Mouse (Mus musculus): Measurements from ENCODE around the gene Filip1l. TPM values are rescaled to one million over a fixed set of nuclear protein-coding genes. Genes with fewer than 3 reads are reported as not detected.

Filip1l gene
- total and polyA plus RNA-seq, 2 experiments from 2014 or later = 1.3 to 1.7 TPM

DNA sequence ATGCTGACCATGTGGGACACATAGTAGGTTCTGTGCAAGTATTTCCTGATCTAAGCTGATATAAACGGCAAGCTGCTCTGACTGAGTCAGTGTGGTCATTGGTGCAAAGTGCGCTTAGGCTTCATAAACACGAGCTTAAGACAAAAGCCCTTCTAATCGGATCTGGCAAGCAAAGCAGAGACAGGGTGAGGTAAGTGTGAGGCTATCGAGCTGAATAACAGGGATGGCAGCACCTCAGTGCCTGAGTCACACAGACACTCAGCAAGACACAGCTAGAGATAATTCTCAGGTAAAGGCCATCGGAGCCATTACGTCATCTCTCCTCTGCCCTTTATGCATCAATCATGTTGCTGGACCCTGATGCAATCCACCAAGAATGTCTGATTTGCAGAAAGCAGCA, 100.1 kb downstream of the Filip1l start:
- no peaks in the 10 kb centered on the region for H3K36me3 ChIP-seq (ENCODE audit: insufficient read depth)
- H3K9me3 ChIP-seq (ENCODE audit: low read length) = no peaks in the 10 kb centered on the region
- no peak overlapping the region for H3K27ac ChIP-seq (ENCODE audit: low read depth, low read length)
- no peak overlapping the region for H3K9ac ChIP-seq
- no peak overlapping the region for H3K4me2 ChIP-seq (ENCODE audit: low read depth)
- H3K4me1 ChIP-seq (ENCODE audit: insufficient read depth) = no peaks in the 10 kb centered on the region
- DNase-seq = no peak
- WGBS = 35% methylated on average over 7 of the region's 7 CpGs
- no peak overlapping the region for H3K4me3 ChIP-seq (ENCODE audit: low read depth, low read length)
- no peaks in the 10 kb centered on the region for H3K27me3 ChIP-seq (ENCODE audit: insufficient read depth, low read length)
- ATAC-seq = no peak
- no peak for TF ChIP-seq CTCF (IDR thresholded peaks at IDR 0.05; ENCODE audit: low read depth)

DNA sequence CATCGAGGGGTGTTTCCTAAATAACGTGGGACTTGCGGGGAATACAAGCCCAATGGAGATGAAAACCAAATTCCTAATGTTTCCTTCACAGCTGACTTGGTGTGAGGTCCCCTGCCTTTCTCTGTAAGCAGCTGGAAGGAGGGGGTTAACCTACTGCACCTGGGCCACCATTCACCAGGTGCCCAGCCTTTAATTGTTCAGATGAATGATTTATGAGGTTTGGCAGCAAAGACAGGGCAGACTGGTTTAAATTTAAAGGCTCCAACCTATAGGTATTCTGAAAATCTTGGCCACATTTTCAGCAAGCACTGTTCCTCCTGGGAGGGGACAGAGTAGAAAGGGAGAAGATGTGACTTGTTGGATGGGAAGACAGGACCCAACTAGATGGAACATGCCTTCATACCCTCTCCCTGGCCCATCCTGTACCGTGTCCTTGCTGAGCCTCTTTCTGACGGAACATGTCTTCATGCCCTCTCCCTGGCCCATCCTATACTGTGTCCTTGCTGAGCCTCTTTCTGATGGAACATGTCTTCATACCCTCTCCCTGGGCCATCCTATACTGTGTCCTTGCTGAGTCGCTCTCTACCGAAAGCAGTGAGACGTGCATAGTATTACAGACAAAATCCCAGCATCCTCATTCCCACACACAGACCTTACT, 101.3 kb downstream of the Filip1l start:
- no peak overlapping the region for H3K9ac ChIP-seq
- no peaks in the 10 kb centered on the region for H3K27me3 ChIP-seq (ENCODE audit: insufficient read depth, low read length)
- no peak overlapping the region for H3K4me2 ChIP-seq (ENCODE audit: low read depth)
- no peaks in the 10 kb centered on the region for H3K9me3 ChIP-seq (ENCODE audit: low read length)
- no peak for TF ChIP-seq CTCF (IDR thresholded peaks at IDR 0.05; ENCODE audit: low read depth)
- WGBS = 95% methylated on average over 8 of the region's 8 CpGs
- ATAC-seq (no peak), DNase-seq (no peak)
- no peaks in the 10 kb centered on the region for H3K36me3 ChIP-seq (ENCODE audit: insufficient read depth)
- no peaks in the 10 kb centered on the region for H3K4me1 ChIP-seq (ENCODE audit: insufficient read depth)
- H3K27ac ChIP-seq (ENCODE audit: low read depth, low read length) = no peak overlapping the region
- no peak overlapping the region for H3K4me3 ChIP-seq (ENCODE audit: low read depth, low read length)

DNA sequence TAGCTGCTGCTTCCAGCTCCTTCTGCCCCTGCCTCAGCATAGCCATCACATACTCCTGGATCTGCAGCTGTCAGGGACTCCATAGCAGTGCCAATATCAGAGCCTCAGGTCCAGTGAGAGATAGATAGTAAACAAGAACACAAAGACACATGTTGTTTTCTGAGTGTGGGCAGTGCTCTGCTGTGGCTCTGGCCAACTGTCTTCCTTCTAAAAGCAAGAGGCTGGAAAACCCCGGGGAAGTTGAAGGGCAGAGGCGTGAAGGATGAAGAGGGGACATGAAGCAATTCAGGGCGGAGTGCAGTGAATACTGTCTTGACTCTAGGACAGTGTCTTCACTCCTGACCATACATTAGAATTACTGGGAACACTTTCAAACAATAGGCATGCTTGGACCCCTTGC, 102.7 kb downstream of the Filip1l start:
- WGBS = 89% methylated on average over 3 of the region's 3 CpGs
- TF ChIP-seq CTCF (IDR thresholded peaks at IDR 0.05; ENCODE audit: low read depth) = no peak
- Histone ChIP-seq H3K9ac (no peak overlapping the region), H3K9me3 (ENCODE audit: low read length) (no peaks in the 10 kb centered on the region), H3K27ac (ENCODE audit: low read depth, low read length) (no peak overlapping the region), H3K27me3 (ENCODE audit: insufficient read depth, low read length) (no peaks in the 10 kb centered on the region), H3K4me2 (ENCODE audit: low read depth) (no peak overlapping the region), H3K36me3 (ENCODE audit: insufficient read depth) (no peaks in the 10 kb centered on the region), H3K4me3 (ENCODE audit: low read depth, low read length) (no peak overlapping the region), H3K4me1 (ENCODE audit: insufficient read depth) (no peaks in the 10 kb centered on the region)
- no peak for ATAC-seq
- no peak for DNase-seq

- DNase-seq = no peak
- 43% methylated on average over 2 of the region's 2 CpGs for WGBS
Observed at GRCm38 (mm10) chr16:57456003-57456402, 103.1 kb downstream of the Filip1l start.

GRCm38 (mm10) chr16:57465386-57465913, 112.6 kb downstream of the Filip1l start:
- Histone ChIP-seq H3K4me2 (ENCODE audit: low read depth) (no peak overlapping the region), H3K36me3 (ENCODE audit: insufficient read depth) (no peaks in the 10 kb centered on the region), H3K4me1 (ENCODE audit: insufficient read depth) (no peaks in the 10 kb centered on the region), H3K27ac (ENCODE audit: low read depth, low read length) (no peak overlapping the region), H3K9me3 (ENCODE audit: low read length) (no peaks in the 10 kb centered on the region), H3K9ac (no peak overlapping the region), H3K4me3 (ENCODE audit: low read depth, low read length) (no peak overlapping the region), H3K27me3 (ENCODE audit: insufficient read depth, low read length) (no peaks in the 10 kb centered on the region; the same call in 1 of the 2 replicates)
- ATAC-seq (no peak), DNase-seq (no peak)
- TF ChIP-seq CTCF (IDR thresholded peaks at IDR 0.05; ENCODE audit: low read depth) = no peak
- WGBS = 91% methylated on average over 9 of the region's 9 CpGs

More at GRCm38 (mm10) chr16:57456003-57456402, 103.1 kb downstream of the Filip1l start:
- no peaks in the 10 kb centered on the region for H3K27me3 ChIP-seq (ENCODE audit: insufficient read depth, low read length)
- H3K9me3 ChIP-seq (ENCODE audit: low read length) = no peaks in the 10 kb centered on the region
- no peak overlapping the region for H3K27ac ChIP-seq (ENCODE audit: low read depth, low read length)
- no peak overlapping the region for H3K4me2 ChIP-seq (ENCODE audit: low read depth)
- no peaks in the 10 kb centered on the region for H3K36me3 ChIP-seq (ENCODE audit: insufficient read depth)
- no peaks in the 10 kb centered on the region for H3K4me1 ChIP-seq (ENCODE audit: insufficient read depth)
- no peak for TF ChIP-seq CTCF (IDR thresholded peaks at IDR 0.05; ENCODE audit: low read depth)
- H3K9ac ChIP-seq = no peak overlapping the region
- no peak overlapping the region for H3K4me3 ChIP-seq (ENCODE audit: low read depth, low read length)
- ATAC-seq = no peak

- H3K4me2 ChIP-seq (ENCODE audit: low read depth) = no peak overlapping the region
- TF ChIP-seq CTCF (IDR thresholded peaks at IDR 0.05; ENCODE audit: low read depth) = no peak
- no peaks in the 10 kb centered on the region for H3K36me3 ChIP-seq (ENCODE audit: insufficient read depth)
- H3K27ac ChIP-seq (ENCODE audit: low read depth, low read length) = no peak overlapping the region
- no peak overlapping the region for H3K4me3 ChIP-seq (ENCODE audit: low read depth, low read length)
- WGBS = 85% methylated on average over 4 of the region's 4 CpGs
- H3K4me1 ChIP-seq (ENCODE audit: insufficient read depth) = no peaks in the 10 kb centered on the region
- H3K27me3 ChIP-seq (ENCODE audit: insufficient read depth, low read length) = no peaks in the 10 kb centered on the region
- H3K9ac ChIP-seq = no peak overlapping the region
- ATAC-seq (no peak), DNase-seq (no peak)
- H3K9me3 ChIP-seq (ENCODE audit: low read length) = no peaks in the 10 kb centered on the region
Observed at GRCm38 (mm10) chr16:57469301-57469700, 116.4 kb downstream of the Filip1l start.

DNA sequence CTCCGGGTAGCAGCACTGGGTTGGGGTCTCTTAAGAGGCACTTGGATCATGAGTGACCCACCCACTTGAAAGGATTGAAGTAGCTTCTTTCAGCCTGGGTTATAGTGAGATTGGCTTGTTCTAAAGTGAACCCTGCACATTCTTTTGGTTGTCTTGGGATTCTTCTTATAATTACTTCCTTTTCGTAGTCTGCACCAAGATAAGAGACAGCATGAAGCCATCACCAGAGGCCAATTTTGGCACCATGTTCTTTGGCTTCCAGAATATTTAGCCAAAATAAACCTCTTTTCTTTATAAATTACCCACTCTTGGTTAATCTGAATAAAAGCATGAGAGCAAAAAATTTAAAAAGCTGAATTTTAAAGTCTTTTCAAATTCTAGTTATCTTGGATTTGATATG, 117.0 kb downstream of the Filip1l start:
- Histone ChIP-seq H3K4me2 (ENCODE audit: low read depth) (no peak overlapping the region), H3K9ac (no peak overlapping the region), H3K27ac (ENCODE audit: low read depth, low read length) (no peak overlapping the region), H3K9me3 (ENCODE audit: low read length) (no peaks in the 10 kb centered on the region), H3K4me3 (ENCODE audit: low read depth, low read length) (no peak overlapping the region), H3K36me3 (ENCODE audit: insufficient read depth) (no peaks in the 10 kb centered on the region), H3K4me1 (ENCODE audit: insufficient read depth) (no peaks in the 10 kb centered on the region), H3K27me3 (ENCODE audit: insufficient read depth, low read length) (no peaks in the 10 kb centered on the region)
- no peak for ATAC-seq
- no peak for TF ChIP-seq CTCF (IDR thresholded peaks at IDR 0.05; ENCODE audit: low read depth)
- 77% methylated on average over 2 of the region's 2 CpGs for WGBS
- no peak for DNase-seq
